Comparison of ENCODE assay signal across 30 mouse cellular contexts in genomic region chr11:4332961-4333360, GRCm38 (mm10).
DNase-seq lines count a peak whose midpoint lies in the region; ATAC-seq lines count a peak whose summit lies in the region.
"Had no signal": no experiment of that assay in that cellular context is flagged by ENCODE, and none has a peak within 500 bp of the region (broad histone marks: within the 10 kb centered on the region; RNA-seq: fewer than 3 reads in every experiment).

No protein-coding gene starts in this region.

- no peak overlapping the region for H3K9ac ChIP-seq in neural tube, embryonic 15.5 days (replicated peaks)
- H3K9ac ChIP-seq: embryonic facial prominence, embryonic 13.5 days; forebrain, embryonic 15.5 days; heart, embryonic 15.5 days; hindbrain, embryonic 14.5 days; limb, embryonic 13.5 days; liver, embryonic 12.5 days; midbrain, embryonic 15.5 days; neural tube, embryonic 12.5 days had no signal

- intact Hi-C loops in heart, postnatal 25 days (cut with DNase I): no loop called here

- no peak overlapping the region for H3K27ac ChIP-seq in heart, embryonic 10.5 days
- H3K27ac ChIP-seq in neural tube, embryonic 15.5 days (replicated peaks): no peak overlapping the region
- H3K27ac ChIP-seq: embryonic facial prominence, embryonic 13.5 days; forebrain, embryonic 10.5 days; forebrain, embryonic 15.5 days; gastrocnemius, adult 2 months; heart, embryonic 15.5 days; hindbrain, embryonic 14.5 days; limb, embryonic 13.5 days; liver, embryonic 12.5 days; macrophage; midbrain, embryonic 10.5 days; midbrain, embryonic 15.5 days; neural tube, embryonic 12.5 days had no signal

- H3K9me3 ChIP-seq in heart, embryonic 10.5 days: no peaks in the 10 kb centered on the region
- no peaks in the 10 kb centered on the region for H3K9me3 ChIP-seq in neural tube, embryonic 15.5 days (replicated peaks)
- H3K9me3 ChIP-seq: embryonic facial prominence, embryonic 13.5 days; forebrain, embryonic 10.5 days; forebrain, embryonic 15.5 days; heart, embryonic 15.5 days; limb, embryonic 13.5 days; liver, embryonic 12.5 days; midbrain, embryonic 10.5 days; midbrain, embryonic 15.5 days; neural tube, embryonic 12.5 days had no signal

- no peak overlapping the region for H3K4me2 ChIP-seq in neural tube, embryonic 15.5 days
- H3K4me2 ChIP-seq: embryonic facial prominence, embryonic 13.5 days; forebrain, embryonic 15.5 days; heart, embryonic 15.5 days; hindbrain, embryonic 14.5 days; limb, embryonic 13.5 days; liver, embryonic 12.5 days; midbrain, embryonic 15.5 days; neural tube, embryonic 12.5 days had no signal

- H3K27me3 ChIP-seq in heart, embryonic 10.5 days (ENCODE audit: insufficient read depth, poor library complexity, severe bottlenecking): 0 out of 2 replicates have a peak, but pooled peaks cover 5% of the 10 kb centered on the region
- no peaks in the 10 kb centered on the region for H3K27me3 ChIP-seq in neural tube, embryonic 15.5 days (replicated peaks)
- H3K27me3 ChIP-seq: embryonic facial prominence, embryonic 13.5 days; forebrain, embryonic 15.5 days; heart, embryonic 15.5 days; limb, embryonic 13.5 days; liver, embryonic 12.5 days; midbrain, embryonic 15.5 days; neural tube, embryonic 12.5 days had no signal

- peak; percentile 19 for DNase-seq in heart, embryonic 10.5 days (ENCODE audit: low spot score)
- no peak for DNase-seq in heart, postnatal 25 days (ENCODE audit: low spot score)
- DNase-seq in 416B (ENCODE audit: low read depth): peak; percentile 85
- DNase-seq in monocyte, adult 2 months (ENCODE audit: low read depth in 1 of 2, low spot score in 2 of 2): peak; percentile 24 to 64
- no peak for DNase-seq in layer of hippocampus, postnatal 25 days (ENCODE audit: extremely low spot score in 1 of 2, low spot score in 1 of 2)
- DNase-seq: adrenal gland, postnatal 25 days; cerebellum, adult 2 months; cerebellum, postnatal 25 days; gastrocnemius, adult 2 months; heart, postnatal 36 days; kidney, adult 11 months; kidney, postnatal 14 days; lung, adult 18-20 months; right cerebral cortex, postnatal 14 days; thymus, postnatal 4 days had no signal

- H3K4me3 ChIP-seq in heart, embryonic 10.5 days: no peak overlapping the region
- H3K4me3 ChIP-seq in neural tube, embryonic 15.5 days (replicated peaks): no peak overlapping the region
- H3K4me3 ChIP-seq: embryonic facial prominence, embryonic 13.5 days; forebrain, embryonic 10.5 days; forebrain, embryonic 15.5 days; gastrocnemius, adult 2 months; heart, embryonic 15.5 days; limb, embryonic 13.5 days; liver, embryonic 12.5 days; midbrain, embryonic 10.5 days; midbrain, embryonic 15.5 days; myocyte; neural tube, embryonic 12.5 days had no signal

- WGBS in heart, embryonic 10.5 days: 95% methylated on average over 2 of the region's 2 CpGs
- 84% methylated on average over 2 of the region's 2 CpGs for WGBS in neural tube, embryonic 15.5 days

- peak; percentile 70 for ATAC-seq in common myeloid progenitor, adult 5-6 weeks (replicated peaks; ENCODE audit: low read depth, poor library complexity, severe bottlenecking)
- no peak for ATAC-seq in neural tube, embryonic 15.5 days (ENCODE audit: low FRiP score)
- ATAC-seq: CD4-positive, CD25-positive, alpha-beta regulatory T cell, adult 4 months; forebrain, embryonic 15.5 days; liver, embryonic 12.5 days; midbrain, embryonic 15.5 days had no signal

- no peaks in the 10 kb centered on the region for H3K4me1 ChIP-seq in heart, embryonic 10.5 days
- no peaks in the 10 kb centered on the region for H3K4me1 ChIP-seq in neural tube, embryonic 15.5 days
- H3K4me1 ChIP-seq: forebrain, embryonic 10.5 days; heart, embryonic 15.5 days; limb, embryonic 13.5 days; neural tube, embryonic 12.5 days had no signal

- no peaks in the 10 kb centered on the region for H3K36me3 ChIP-seq in heart, embryonic 10.5 days
- H3K36me3 ChIP-seq in neural tube, embryonic 15.5 days: no peaks in the 10 kb centered on the region
- H3K36me3 ChIP-seq: embryonic facial prominence, embryonic 13.5 days; forebrain, embryonic 10.5 days; forebrain, embryonic 15.5 days; heart, embryonic 15.5 days; limb, embryonic 13.5 days; liver, embryonic 12.5 days; midbrain, embryonic 10.5 days; midbrain, embryonic 15.5 days; neural tube, embryonic 12.5 days had no signal

Comparison
In these comparisons a context has a peak if more than half of its experiments do, and no peak if none do; other contexts are left out.
1. DNase-seq: peak in heart, embryonic 10.5 days (single experiment), 416B (single experiment) and monocyte, adult 2 months (2 of 2); none in heart, postnatal 25 days (single experiment) and layer of hippocampus, postnatal 25 days (0 of 2).